Mouse (Mus musculus): ENCODE data around the gene Mlip. TPM values are rescaled to one million over a fixed set of nuclear protein-coding genes. Genes with fewer than 3 reads are reported as not detected.

Gene Mlip
- total RNA-seq, 1 experiment from 2014 or later: not detected

DNA sequence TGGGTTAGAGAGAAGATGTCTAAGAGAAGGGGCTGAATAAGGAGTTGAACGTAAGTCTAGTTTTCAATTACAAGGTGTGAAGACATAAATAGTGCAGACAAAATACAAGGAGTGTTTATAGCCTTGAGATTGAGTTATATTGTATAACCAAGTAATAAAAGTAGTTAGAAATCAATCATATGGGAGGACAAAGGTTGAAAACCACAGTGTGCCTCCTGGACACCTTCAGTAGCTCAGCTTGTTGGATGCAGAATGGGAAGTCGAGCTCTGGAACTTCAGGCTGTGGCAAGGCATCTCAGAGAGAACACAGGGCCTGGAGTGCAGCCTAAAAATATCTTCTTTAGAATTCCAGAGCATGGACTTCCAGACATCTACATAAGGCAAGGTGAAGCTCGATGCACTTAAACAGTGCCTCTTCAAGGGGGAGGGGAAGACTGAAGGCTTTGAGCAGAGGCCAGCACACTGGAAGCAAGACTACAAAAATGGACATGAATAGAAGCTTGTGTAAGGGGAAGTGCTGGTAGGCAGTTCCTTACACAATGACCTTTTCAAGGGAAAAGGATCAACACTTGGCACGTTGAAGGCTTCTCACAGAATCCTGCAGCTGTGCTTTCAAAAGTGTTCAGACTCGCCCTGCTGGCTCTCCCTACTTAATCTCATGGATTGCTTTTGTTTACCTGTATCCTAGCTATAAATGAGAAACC lies 76.2 kb downstream of the Mlip start:
- ATAC-seq (replicated peaks in 1 of 2; ENCODE audit: insufficient read depth in 1 of 2, low FRiP score in 2 of 2, low TSS enrichment in 1 of 2, low read depth in 1 of 2, poor library complexity in 2 of 2, severe bottlenecking in 2 of 2): no peak

DNA sequence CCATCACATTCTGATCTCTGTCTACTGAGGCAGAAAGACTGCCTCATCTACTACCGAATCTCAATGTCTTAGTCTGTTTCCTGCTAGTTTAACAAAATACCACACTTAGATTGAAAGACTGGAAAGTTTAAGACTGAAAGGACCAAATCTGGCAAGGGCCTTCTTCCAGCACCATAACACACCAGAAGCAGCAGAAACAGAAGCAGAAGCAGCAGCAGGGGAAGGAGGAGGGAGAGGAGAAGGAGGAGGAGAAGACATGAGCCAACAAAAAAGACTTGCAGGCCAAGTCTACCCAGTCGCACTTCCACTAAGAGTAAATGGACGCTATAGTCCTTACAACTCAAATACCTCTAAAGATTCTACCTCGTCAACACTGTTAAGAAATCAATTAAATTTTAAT lies 80.0 kb downstream of the Mlip start:
- ATAC-seq (replicated peaks in 1 of 2; ENCODE audit: insufficient read depth in 1 of 2, low FRiP score in 2 of 2, low TSS enrichment in 1 of 2, low read depth in 1 of 2, poor library complexity in 2 of 2, severe bottlenecking in 2 of 2): no peak

DNA sequence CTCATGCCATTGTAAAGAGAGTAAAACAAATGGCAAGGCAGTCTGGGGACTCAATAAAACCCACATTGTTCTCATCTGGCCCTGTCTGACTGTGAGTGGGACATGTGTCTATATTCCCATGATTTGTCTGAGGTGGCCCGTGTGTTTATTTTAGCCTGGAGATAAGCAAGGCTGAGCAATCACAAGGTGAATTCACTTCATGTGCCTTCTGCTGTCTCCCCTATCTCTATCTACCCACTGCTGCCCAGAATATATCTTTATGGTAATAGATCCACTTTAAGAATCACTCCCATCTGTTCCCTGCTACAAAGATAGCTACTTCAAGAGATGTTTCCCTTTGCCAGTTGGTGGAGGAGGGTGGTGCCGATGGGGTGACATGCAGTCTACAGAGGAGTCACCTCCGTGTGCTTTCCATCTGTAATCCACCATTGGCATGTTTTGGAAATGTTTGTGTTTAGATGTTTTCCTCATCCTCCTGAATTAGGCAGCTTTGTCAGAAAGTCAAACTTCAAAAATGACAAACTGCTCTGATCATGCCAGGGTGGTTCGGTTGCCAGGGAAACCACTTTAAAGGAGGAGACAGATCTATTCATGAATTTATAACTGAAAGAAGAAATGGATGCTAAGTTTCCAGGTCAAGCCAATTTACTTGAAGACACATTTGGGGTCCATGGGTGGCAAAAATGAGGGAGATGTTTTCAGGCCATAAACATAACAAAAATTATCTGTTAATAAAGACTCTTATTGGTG lies 87.3 kb downstream of the Mlip start:
- no peak for ATAC-seq (replicated peaks in 1 of 2; ENCODE audit: insufficient read depth in 1 of 2, low FRiP score in 2 of 2, low TSS enrichment in 1 of 2, low read depth in 1 of 2, poor library complexity in 2 of 2, severe bottlenecking in 2 of 2)

DNA sequence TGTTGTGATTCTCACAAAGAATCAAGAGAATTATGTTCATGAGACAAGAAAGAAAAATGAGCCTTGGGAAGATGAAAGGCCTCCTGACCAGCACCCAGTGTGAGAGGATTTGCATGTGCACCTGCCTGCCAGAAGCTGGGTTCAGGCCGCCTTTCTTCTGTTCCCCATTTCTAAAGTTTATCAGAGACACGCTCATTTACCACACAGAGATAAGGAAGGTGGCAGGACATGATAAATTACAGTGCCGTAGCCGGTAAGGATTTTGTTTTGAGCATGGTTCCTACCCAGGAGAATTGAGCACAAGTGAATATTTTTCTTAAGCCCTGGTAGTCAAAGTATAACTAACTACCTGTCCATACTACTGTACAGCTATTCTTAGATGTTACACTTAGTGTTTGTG lies 93.7 kb downstream of the Mlip start:
- ATAC-seq (replicated peaks in 1 of 2; ENCODE audit: insufficient read depth in 1 of 2, low FRiP score in 2 of 2, low TSS enrichment in 1 of 2, low read depth in 1 of 2, poor library complexity in 2 of 2, severe bottlenecking in 2 of 2): no peak

DNA sequence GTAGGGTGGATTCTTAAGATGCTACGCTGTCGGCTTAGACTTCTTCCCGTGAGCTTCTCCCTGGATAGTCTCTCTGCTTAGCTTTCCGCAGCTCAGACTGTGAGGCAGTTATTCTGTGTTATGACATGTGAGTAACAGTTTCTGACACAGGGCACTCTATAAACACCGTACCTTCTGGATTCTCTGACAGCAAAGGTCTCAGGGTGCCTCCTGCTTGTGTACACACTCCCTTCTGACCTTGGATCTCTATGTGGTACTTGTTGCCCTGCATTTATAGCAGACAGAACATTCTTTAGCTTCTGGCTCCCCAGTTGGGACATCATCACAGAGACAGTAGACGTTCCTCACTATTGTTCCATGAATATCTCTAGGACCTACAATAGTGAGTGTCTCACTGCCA lies 94.5 kb downstream of the Mlip start:
- ATAC-seq (replicated peaks in 1 of 2; ENCODE audit: insufficient read depth in 1 of 2, low FRiP score in 2 of 2, low TSS enrichment in 1 of 2, low read depth in 1 of 2, poor library complexity in 2 of 2, severe bottlenecking in 2 of 2): no peak

DNA sequence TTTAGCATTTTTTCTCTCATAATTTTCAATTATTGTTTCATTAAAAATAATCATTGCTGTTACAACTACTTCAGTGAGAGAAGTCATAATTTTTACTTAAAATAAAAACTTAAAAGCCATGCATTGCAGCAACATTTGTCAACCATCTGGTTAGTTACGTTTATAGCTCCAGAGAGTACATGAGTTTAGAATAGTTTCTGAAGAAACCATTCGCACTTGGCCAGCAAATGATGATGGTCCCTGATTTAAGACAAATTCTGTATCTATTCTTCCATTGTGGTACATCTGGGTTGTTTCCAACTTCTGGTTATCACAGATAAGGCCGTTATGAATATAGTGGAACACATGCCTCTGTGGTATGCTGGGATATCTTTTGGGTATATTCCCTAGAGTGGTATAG lies 98.3 kb downstream of the Mlip start:
- no peak for ATAC-seq (replicated peaks in 1 of 2; ENCODE audit: insufficient read depth in 1 of 2, low FRiP score in 2 of 2, low TSS enrichment in 1 of 2, low read depth in 1 of 2, poor library complexity in 2 of 2, severe bottlenecking in 2 of 2)

DNA sequence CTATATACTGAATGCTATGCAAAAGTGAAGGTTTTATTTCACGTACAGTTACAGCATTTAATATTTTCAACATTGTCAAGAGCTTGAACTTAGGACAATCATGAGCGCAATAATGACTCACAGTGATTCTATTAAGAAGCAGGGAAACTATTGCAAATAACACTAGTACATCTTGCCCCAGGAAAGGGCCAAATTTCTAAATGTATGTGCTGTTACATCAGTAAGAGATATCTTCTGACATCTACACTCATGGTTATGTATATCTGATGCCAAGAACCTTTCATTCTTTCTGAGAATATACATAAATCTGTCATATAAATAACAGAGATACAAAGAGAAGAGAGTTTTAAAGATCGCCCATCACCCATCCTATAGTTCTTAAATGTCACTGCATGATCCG lies 100.0 kb downstream of the Mlip start:
- ATAC-seq (replicated peaks in 1 of 2; ENCODE audit: insufficient read depth in 1 of 2, low FRiP score in 2 of 2, low TSS enrichment in 1 of 2, low read depth in 1 of 2, poor library complexity in 2 of 2, severe bottlenecking in 2 of 2): no peak

DNA sequence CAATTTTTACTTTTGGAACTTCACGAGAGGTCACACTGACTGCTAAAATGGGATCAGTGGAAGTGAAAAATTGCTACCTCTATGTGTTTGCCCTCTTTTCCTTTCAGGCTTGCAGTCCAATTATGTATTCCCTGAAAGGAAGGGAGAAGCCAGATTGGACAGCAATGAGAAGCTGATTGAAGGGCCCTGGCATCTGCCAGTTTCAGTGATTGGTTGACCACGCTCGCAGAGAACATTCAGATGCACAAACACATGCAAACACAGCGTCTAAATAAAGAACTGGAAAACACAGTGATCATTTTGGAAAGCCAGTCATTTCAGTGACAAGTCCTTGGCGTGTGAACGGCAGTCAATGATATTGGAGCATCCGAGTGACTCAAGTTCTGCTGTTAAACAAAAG lies 100.6 kb downstream of the Mlip start:
- no peak for ATAC-seq (replicated peaks in 1 of 2; ENCODE audit: insufficient read depth in 1 of 2, low FRiP score in 2 of 2, low TSS enrichment in 1 of 2, low read depth in 1 of 2, poor library complexity in 2 of 2, severe bottlenecking in 2 of 2)

DNA sequence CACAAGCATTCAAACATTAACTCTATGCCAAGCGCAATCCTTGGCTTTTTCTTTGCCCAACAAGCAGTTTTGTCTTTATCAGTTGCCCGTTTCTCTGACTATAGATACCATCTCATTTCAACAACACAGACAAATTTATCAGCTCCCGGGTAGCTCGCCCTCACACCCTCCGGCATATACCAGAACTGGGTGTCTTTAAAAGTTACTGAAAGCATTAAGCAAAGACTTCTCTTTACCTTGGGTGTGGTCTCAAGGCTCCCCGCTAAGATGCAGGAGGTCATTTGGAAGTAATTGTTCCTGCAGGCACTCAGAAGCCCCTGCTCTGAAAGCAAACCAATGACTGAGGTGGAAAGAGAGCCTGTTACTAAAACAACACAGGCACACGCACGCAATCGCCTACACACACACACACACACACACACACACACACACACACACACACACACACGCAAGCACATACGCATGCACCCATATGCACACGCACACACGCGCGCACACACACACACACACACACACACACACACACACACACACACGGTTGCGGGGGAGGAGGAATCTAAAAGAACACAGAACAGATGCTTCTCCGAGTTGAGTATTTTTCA lies 101.2 kb downstream of the Mlip start:
- no peak for ATAC-seq (replicated peaks in 1 of 2; ENCODE audit: insufficient read depth in 1 of 2, low FRiP score in 2 of 2, low TSS enrichment in 1 of 2, low read depth in 1 of 2, poor library complexity in 2 of 2, severe bottlenecking in 2 of 2)

DNA sequence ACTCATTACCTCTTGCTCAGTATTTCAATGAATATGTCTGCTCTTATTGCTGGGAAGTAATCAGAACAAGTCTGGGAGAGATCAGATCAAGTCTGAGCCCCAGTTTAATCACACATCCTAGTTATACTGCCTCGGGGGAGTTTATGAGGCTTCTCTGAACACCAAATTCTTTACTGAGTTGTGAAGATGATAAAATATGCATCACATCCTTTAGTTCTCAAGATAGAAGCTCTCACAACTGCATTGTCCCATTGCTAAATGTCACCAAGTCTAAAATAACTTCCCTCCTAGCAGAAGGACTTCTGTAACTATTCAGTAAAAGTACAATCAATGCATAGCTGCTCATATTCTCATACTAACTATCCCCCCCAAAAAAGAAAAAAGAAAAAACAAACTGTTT lies 154.5 kb downstream of the Mlip start:
- ATAC-seq (replicated peaks in 1 of 2; ENCODE audit: insufficient read depth in 1 of 2, low FRiP score in 2 of 2, low TSS enrichment in 1 of 2, low read depth in 1 of 2, poor library complexity in 2 of 2, severe bottlenecking in 2 of 2): no peak

DNA sequence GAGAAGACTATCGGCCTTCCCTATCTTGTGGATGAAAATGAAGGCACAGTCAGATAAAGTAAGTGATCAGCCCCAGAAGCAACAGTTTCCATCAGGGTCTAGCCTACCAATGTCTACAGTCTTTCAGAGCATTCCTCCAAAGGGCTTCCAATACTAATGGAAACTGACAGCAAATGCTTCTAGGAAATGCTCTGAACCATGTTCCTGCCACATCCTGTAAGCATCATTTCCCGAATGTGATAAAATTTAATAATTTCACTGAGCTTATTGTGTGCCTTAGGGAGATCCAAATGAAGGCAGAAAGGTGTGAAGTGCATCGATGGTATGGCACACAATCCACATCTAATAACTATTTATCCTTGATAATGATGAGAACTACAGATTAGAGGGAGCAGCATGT lies 173.3 kb downstream of the Mlip start:
- ATAC-seq (replicated peaks in 1 of 2; ENCODE audit: insufficient read depth in 1 of 2, low FRiP score in 2 of 2, low TSS enrichment in 1 of 2, low read depth in 1 of 2, poor library complexity in 2 of 2, severe bottlenecking in 2 of 2): no peak

DNA sequence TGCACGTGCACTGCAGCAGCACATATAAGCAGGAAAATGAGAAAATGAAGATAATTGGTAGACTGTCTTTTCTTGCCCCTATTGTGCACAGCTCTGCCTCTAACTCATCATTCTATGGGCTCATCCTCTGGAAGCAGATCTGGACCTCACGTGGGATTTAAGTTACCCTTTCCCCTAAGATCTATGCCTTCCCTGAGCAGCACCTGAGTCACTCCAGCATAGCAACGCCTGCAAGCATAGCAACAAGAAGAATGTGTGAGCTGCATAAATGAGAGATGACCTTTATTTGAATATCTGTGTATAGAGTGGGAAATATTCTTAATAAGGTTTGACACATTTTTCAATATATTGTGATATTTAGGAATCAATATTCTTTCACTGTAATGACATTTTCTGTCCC lies 176.9 kb downstream of the Mlip start:
- ATAC-seq (replicated peaks in 1 of 2; ENCODE audit: insufficient read depth in 1 of 2, low FRiP score in 2 of 2, low TSS enrichment in 1 of 2, low read depth in 1 of 2, poor library complexity in 2 of 2, severe bottlenecking in 2 of 2): no peak

DNA sequence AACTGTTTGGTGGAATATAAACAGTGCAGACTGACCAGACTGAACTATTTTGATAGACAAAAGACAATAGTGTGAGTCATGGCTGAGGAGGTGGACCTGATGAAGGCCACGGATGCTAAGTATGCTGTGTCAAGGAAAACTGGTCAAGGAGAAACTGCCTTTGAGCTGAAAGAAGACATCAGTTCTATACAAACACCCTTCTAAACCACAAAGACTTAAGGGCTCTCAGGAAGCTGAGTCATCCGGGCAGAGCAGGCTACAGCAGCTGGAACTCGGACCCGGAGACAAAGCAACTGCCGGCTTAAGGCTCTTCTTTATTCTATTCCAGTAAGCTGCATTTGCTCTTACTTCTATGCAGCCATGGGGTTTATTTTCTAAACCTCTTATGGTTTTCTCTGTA lies 180.7 kb downstream of the Mlip start:
- ATAC-seq (replicated peaks in 1 of 2; ENCODE audit: insufficient read depth in 1 of 2, low FRiP score in 2 of 2, low TSS enrichment in 1 of 2, low read depth in 1 of 2, poor library complexity in 2 of 2, severe bottlenecking in 2 of 2): no peak

DNA sequence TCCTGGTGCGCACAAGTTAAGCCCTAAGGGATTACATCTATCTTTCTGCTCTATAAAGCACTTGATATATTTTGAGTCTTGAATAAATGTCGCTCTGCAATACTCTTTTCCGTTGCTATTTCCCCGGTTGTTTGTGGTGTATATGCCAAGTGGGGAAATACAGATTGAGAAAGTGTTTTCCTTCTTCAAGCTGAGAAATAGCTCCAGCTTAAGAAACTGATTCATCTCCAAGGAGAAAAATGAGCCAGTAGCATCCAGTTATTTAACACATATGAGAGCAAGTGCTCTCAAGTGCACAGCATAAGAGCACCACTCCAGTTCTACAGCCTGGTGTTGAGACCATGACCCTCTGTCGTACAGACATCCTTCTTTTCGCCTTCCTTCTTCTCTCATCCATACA lies 186.9 kb downstream of the Mlip start:
- no peak for ATAC-seq (replicated peaks in 1 of 2; ENCODE audit: insufficient read depth in 1 of 2, low FRiP score in 2 of 2, low TSS enrichment in 1 of 2, low read depth in 1 of 2, poor library complexity in 2 of 2, severe bottlenecking in 2 of 2)

DNA sequence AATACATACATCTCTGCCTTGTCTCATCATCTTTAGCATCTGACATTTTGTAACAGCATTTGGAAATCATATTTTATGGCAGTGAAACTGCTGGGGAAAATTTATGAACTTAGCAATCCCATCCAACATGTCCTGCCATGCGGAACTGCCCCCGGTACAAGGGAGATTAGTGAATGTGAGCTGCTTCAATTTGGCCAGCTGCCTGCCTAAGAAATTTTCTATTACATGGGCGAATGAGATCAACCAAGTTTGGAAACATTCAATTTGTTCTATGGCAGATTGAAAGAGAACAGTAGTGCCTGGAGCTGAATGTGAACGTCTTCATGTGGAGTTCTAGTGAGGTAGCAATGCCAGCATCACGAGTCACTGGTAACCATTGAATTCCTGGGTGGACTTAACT lies 191.0 kb downstream of the Mlip start:
- no peak for ATAC-seq (replicated peaks in 1 of 2; ENCODE audit: insufficient read depth in 1 of 2, low FRiP score in 2 of 2, low TSS enrichment in 1 of 2, low read depth in 1 of 2, poor library complexity in 2 of 2, severe bottlenecking in 2 of 2)

DNA sequence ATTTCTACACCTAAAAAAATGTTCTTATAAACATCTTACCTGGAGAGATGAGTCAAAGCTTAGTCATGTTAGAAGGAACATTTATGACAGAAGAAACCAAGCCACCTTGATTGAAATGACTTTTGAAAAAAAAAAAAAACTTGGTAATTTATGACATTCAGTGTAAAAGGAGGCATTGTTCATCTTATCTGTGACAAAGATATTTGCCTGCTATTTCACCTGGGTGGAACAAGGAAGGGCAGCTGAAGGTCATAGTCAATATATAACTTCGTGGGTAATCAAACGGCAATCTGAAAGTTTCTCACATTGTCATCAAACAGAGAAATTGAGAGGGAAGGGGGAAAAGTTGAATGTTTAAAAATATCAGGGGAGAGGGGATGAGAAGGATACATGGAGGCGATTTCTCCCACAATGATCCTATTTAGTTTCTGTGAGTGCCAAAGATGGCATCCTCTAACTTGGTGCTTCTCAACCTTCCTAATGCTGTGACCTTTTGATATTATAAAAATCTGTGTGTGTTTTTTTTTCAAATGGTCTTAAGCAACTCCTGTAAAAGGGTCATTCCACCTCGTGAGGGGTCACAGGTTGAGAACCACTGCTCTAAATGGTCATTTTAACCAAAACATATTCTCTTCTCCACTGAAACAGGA lies 192.4 kb downstream of the Mlip start:
- no peak for ATAC-seq (replicated peaks in 1 of 2; ENCODE audit: insufficient read depth in 1 of 2, low FRiP score in 2 of 2, low TSS enrichment in 1 of 2, low read depth in 1 of 2, poor library complexity in 2 of 2, severe bottlenecking in 2 of 2)

DNA sequence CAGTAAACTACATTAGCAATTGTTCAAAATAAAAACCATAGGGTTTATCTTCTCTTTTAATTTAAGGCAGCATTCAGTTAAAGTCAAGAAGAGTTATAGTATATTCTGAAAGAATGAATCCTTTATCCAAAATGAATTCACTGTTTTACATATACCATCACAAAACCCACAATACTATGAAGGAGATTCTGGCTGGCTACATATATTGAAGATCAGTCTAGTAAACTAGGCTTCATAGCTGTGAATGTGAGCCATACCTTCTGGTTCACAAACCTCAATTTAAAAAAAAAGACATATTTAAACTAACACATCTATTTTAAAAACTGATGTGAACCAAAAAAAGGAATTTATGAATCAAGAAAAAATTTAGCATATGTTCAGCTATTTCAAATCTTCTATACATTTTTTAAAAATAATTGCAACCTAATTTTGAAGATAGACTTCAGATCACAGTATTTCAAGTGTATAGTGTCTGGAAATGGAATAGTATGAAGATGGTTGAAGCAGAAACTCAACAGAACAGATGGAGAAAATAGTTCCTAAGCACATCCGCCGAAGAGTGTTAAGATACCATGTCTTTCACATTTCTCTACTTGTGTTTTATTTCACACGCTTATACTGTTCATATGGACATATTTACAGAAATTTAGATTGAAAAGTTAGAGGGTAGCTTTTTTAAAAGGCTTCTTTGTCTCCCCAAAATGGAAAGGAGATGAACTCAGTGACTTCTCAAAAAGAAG lies 204.1 kb downstream of the Mlip start:
- ATAC-seq (replicated peaks in 1 of 2; ENCODE audit: insufficient read depth in 1 of 2, low FRiP score in 2 of 2, low TSS enrichment in 1 of 2, low read depth in 1 of 2, poor library complexity in 2 of 2, severe bottlenecking in 2 of 2): no peak

DNA sequence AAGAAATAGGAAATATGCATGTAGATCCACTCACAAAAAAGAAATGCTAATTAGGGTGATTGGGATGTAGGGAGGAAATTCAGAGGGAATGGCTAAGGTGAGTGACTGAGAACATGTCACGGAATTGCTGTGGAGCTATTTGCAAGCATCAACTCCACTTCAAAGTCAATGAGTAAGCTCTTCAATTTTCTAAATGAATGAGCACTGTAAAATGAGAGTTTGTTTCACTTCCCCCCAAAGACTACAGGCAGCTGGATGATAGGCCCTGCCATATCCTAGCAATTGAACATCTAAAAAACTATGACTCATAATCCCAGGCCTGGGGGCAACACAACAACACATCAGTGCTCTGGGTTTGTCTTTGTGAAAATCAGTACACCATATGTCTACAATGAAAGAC lies 233.0 kb downstream of the Mlip start:
- no peak for ATAC-seq (replicated peaks in 1 of 2; ENCODE audit: insufficient read depth in 1 of 2, low FRiP score in 2 of 2, low TSS enrichment in 1 of 2, low read depth in 1 of 2, poor library complexity in 2 of 2, severe bottlenecking in 2 of 2)
